Mouse (Mus musculus) intestine, postnatal 0 days (tissue): ENCODE results near the gene Ticam1. TPM values are rescaled to one million over a fixed set of nuclear protein-coding genes. Genes with fewer than 3 reads are reported as not detected.

Source experiments
- ATAC-seq: fragments of 200-750 bp; cut with Nextera tagmentation; 2 replicates; pipeline ENCODE4 v1.8.0; 2017; ENCODE audit warnings: mild to moderate bottlenecking, moderate TSS enrichment, moderate library complexity
- H3K27ac ChIP-seq: fragments of 300-500 bp; sonication (generic); 2 replicates; pipeline ENCODE4 v1.5.1; 2014; ENCODE audit warnings: mild to moderate bottlenecking, low read depth, low read length, moderate library complexity
- H3K27me3 ChIP-seq: fragments of 300-500 bp; sonication (generic); replicated peaks from 2 replicates; pipeline ENCODE4 v1.6.1; 2014; ENCODE audit warnings: low read length, mixed read lengths; ENCODE audit not compliant: control insufficient read depth, insufficient read depth
- H3K36me3 ChIP-seq: fragments of 300-500 bp; sonication (generic); 2 replicates; pipeline ENCODE4 v1.6.1; 2014; ENCODE audit warnings: mild to moderate bottlenecking, moderate library complexity; ENCODE audit not compliant: control insufficient read depth, insufficient read depth
- H3K4me1 ChIP-seq: fragments of 300-500 bp; sonication (generic); replicated peaks from 2 replicates; pipeline ENCODE4 v1.6.1; 2014; ENCODE audit warnings: antibody characterized with exemption, low read length, mixed read lengths; ENCODE audit not compliant: control insufficient read depth, insufficient read depth
- H3K4me2 ChIP-seq: fragments of 300-500 bp; sonication (generic); replicated peaks from 2 replicates; pipeline ENCODE4 v1.6.1; 2014; ENCODE audit warnings: low read depth, mild to moderate bottlenecking, moderate library complexity
- H3K4me3 ChIP-seq: fragments of 300-500 bp; sonication (generic); 2 replicates; pipeline ENCODE4 v1.5.1; 2014; ENCODE audit warnings: low read depth, low read length
- H3K9ac ChIP-seq: fragments of 300-500 bp; sonication (generic); 2 replicates; pipeline ENCODE4 v1.6.1; 2014; ENCODE audit warnings: mild to moderate bottlenecking, low read depth, low read length
- H3K9me3 ChIP-seq: fragments of 300-500 bp; sonication (generic); 2 replicates; pipeline ENCODE4 v1.6.1; 2016; ENCODE audit warnings: mixed run types; ENCODE audit not compliant: control insufficient read depth
- CTCF ChIP-seq: sonication (generic); IDR thresholded peaks from 2 replicates; pipeline ENCODE4 v1.5.1; 2016; ENCODE audit warnings: low read depth, mild to moderate bottlenecking, control low read depth, antibody characterized with exemption, moderate library complexity
- WGBS: fragments of 180-500 bp; shearing (Covaris S2); extraction: QIAGEN DNeasy Blood & Tissue Kit; methylation state at CpG from one replicate; pipeline ENCODE4 v1.1.7; 2014; 5-methylcytosine and 5-hydroxymethylcytosine counted together
- polyA plus RNA-seq: library from polyadenylated mRNA; unstranded; fragments of >200 nt; fragmentation: Nextera tagmentation; extraction: Ambion mirVana; gene quantifications from 2 replicates; pipeline ENCODE4 v1.2.1, GENCODE M21; 2015

The Ticam1 gene
- polyA plus RNA-seq, 1 experiment from 2014 or later, result 15.8 TPM

DNA sequence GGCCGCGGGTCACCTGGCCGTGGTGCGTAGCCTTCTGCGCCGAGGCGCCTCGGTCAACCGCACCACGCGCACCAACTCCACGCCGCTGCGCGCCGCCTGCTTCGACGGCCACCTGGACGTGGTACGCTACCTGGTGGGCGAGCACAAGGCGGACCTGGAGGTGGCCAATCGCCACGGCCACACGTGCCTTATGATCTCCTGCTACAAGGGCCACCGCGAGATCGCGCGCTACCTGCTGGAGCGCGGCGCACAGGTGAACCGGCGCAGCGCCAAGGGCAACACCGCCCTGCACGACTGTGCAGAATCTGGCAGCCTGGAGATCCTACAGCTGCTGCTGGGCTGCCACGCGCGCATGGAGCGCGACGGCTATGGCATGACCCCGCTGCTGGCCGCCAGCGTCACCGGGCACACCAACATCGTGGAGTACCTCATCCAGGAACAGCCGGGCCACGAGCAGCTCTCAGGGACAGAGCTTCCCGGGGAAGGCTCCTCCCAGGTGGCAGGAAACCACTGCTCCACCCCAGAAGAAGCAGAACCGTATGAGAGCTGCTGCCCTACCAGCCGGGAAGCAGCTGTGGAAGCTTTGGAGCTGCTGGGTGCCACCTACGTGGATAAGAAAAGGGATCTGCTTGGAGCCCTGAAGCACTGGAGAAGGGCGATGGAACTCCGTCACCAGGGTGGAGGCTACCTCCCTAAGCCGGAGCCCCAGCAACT is 19.2 kb downstream of the Ticam1 start:
- no peak for TF ChIP-seq CTCF
- Histone ChIP-seq H3K4me3 (peak overlapping the region; percentile 65), H3K9me3 (no peaks in the 10 kb centered on the region), H3K27ac (peak overlapping the region; percentile 70), H3K4me2 (peak overlapping the region; percentile 87), H3K27me3 (no peaks in the 10 kb centered on the region), H3K4me1 (no peaks in the 10 kb centered on the region), H3K36me3 (peaks cover 27% of the 10 kb centered on the region), H3K9ac (peak overlapping the region; percentile 59)
- peak; percentile 14; the same call in 1 of the 2 replicates for ATAC-seq
- 7% methylated on average over 52 of the region's 58 CpGs for WGBS

DNA sequence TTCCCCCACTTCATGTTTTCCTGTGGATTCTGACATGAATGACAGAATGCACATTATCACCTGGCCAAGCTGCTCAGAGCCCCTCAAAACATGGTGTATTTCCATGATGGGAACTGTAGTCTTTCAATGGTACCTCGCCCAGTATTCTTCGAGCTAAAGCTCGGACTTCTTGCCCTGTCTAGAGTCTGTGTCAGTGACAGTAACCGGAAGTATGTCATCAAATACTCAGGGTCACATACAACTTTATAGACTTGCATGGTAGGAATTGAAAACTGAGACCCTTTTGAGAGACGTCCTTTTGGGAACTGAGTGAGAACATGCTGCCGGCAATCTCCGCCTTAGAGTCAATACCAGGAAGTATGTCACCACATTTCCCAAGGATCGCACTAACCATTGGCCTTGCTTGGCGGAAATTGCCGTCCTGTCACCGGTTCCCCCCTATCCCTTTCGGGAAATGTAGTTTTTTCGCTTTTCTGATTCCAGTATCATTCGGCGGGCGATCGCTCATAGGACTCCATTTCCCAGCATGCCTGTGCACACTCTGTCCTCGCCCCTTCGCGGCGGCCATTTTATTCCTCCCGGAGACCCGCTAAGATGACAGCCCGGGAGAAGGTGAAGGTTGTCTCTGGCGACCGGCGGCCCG is 20.2 kb downstream of the Ticam1 start, which contains the start of gene Fem1a:
TSS of gene Fem1a (plus strand) at position 572 of the 643 bp plus-strand sequence.
- Histone ChIP-seq H3K4me3 (peak within 1 kb of the TSS; percentile 65), H3K4me2 (peak within 1 kb of the TSS; percentile 87), H3K27ac (peak within 1 kb of the TSS; percentile 83), H3K4me1 (no peaks in the 10 kb centered on the region), H3K36me3 (peaks cover 22% of the 10 kb centered on the region), H3K27me3 (no peaks in the 10 kb centered on the region), H3K9ac (peak within 1 kb of the TSS; percentile 59), H3K9me3 (no peaks in the 10 kb centered on the region)
- peak; percentile 91 for ATAC-seq
- no peak for TF ChIP-seq CTCF
- under 1% methylated on average over 28 of the region's 28 CpGs for WGBS

DNA sequence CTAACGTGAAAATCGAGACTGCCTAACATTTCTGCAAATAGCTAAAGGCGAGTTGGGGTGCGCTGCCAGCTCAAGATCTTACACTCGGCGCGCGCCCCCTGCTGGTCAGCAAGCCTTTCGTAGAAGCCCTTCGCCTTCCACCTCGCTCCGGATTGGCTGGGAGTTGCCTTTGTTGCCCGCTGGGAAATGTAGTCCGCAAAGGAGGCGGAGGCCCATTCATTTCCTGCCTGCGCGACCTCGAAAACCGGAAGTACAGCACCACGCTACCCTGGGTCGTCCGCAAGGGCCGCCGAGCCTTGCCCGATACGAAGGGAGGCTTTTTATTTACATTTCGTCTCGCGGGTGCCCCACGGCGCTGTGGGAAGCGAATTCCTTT is 20.7 kb downstream of the Ticam1 start:
- H3K27me3 ChIP-seq, result no peaks in the 10 kb centered on the region
- no peaks in the 10 kb centered on the region for H3K9me3 ChIP-seq
- under 1% methylated on average over 32 of the region's 32 CpGs for WGBS
- no peaks in the 10 kb centered on the region for H3K4me1 ChIP-seq
- peak; percentile 88 for ATAC-seq
- H3K4me2 ChIP-seq, result peak overlapping the region; percentile 87
- H3K27ac ChIP-seq, result peak overlapping the region; percentile 83
- peaks cover 19% of the 10 kb centered on the region for H3K36me3 ChIP-seq
- peak; percentile 97 for TF ChIP-seq CTCF
- H3K4me3 ChIP-seq, result peak overlapping the region; percentile 65
- no peak overlapping the region for H3K9ac ChIP-seq

DNA sequence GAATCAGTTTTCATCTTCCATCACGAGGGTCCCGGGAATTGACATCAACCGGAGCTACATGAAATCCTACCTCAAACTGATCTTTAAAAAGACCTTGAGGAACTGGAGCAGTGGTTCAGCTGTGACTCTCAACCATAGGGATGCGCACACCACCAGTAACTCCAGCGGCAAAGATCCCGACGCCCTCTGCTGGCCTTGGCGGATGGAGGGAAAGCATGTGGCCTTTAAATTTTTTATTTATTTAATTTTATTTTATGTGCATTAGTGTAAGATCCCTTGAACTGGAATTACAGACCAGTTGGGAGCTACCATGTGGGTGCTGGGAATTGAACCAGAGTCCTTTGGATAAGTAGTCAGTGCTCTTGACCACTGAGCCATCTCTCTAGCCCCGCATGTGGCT is 21.2 kb downstream of the Ticam1 start:
- Histone ChIP-seq H3K4me1 (no peaks in the 10 kb centered on the region), H3K27ac (no peak overlapping the region), H3K9ac (no peak overlapping the region), H3K9me3 (no peaks in the 10 kb centered on the region), H3K27me3 (no peaks in the 10 kb centered on the region), H3K4me2 (peak overlapping the region; percentile 35), H3K36me3 (peaks cover 16% of the 10 kb centered on the region), H3K4me3 (no peak overlapping the region)
- TF ChIP-seq CTCF, result no peak
- ATAC-seq, result no peak
- WGBS, result 17% methylated on average over 9 of the region's 9 CpGs

DNA sequence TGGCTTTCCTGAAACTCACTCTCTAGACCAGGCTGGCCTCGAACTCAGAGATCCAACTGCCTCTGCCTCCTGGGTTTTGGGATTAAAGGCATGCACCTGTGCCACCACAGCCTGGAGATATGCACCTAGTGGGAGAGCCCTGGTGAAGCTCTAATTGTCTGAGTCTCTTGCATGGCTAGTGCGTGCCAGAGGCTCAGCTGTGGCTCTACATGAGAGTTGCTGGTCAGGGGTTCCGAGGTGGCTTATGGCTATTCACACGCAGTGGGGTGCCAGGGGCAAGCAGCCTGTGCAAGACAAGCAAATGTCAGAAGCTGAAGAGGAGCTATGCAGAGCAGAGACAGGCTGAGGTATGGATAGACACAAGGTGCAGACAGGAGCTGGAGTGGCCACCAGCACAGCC is 21.9 kb downstream of the Ticam1 start:
- H3K27me3 ChIP-seq, result no peaks in the 10 kb centered on the region
- H3K4me1 ChIP-seq, result no peaks in the 10 kb centered on the region
- H3K4me2 ChIP-seq, result no peak overlapping the region
- no peaks in the 10 kb centered on the region for H3K9me3 ChIP-seq
- H3K9ac ChIP-seq, result no peak overlapping the region
- no peak for ATAC-seq
- H3K36me3 ChIP-seq, result peaks cover 9% of the 10 kb centered on the region
- no peak for TF ChIP-seq CTCF
- no peak overlapping the region for H3K4me3 ChIP-seq
- 84% methylated on average over 4 of the region's 4 CpGs for WGBS
- no peak overlapping the region for H3K27ac ChIP-seq

DNA sequence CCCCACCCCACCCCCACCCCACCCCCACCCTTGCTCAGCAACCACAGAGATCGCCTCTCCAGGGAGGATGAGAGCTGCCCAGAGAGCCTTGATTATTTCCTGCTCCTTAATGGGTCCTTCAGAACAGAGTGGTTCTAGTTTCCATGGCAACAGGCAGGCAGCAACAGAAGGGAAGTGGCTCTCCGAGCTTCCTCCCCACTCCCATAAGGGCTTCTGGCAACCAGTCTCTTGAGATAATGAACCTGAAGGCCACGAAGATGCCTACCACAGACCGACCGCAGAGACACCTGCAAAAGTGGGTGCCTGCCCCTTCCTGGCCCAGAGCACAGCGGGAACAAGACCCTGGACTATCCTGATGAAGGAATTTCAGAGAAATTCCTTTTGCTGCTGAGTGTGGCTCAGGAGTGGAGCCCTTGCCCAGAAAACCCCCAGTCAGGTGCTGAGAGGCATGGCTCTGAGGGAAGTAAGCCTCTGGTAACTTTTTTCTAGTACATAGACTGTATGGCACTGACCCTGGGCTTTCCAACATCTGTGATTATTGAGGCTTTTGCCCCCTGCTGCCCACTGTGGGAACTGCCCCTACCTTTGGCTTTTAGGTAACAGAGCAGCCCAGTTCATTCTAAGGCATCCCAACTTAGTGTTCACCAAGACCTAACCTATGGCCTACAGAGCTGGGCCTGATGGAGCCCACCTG is 25.3 kb downstream of the Ticam1 start:
- no peak overlapping the region for H3K27ac ChIP-seq
- H3K9me3 ChIP-seq, result no peaks in the 10 kb centered on the region
- WGBS, result 22% methylated on average over 6 of the region's 6 CpGs
- H3K4me2 ChIP-seq, result no peak overlapping the region
- TF ChIP-seq CTCF, result peak; percentile 78
- H3K36me3 ChIP-seq, result no peaks in the 10 kb centered on the region
- H3K9ac ChIP-seq, result no peak overlapping the region
- H3K27me3 ChIP-seq, result no peaks in the 10 kb centered on the region
- no peak overlapping the region for H3K4me3 ChIP-seq
- no peaks in the 10 kb centered on the region for H3K4me1 ChIP-seq
- ATAC-seq, result no peak
